Mouse (Mus musculus): ENCODE results near the gene Myo9b. TPM values are rescaled to one million over a fixed set of nuclear protein-coding genes. Genes with fewer than 3 reads are reported as not detected.
"Not testable (repeated sequence)": the region's sequence is repeated elsewhere in the genome, so short reads cannot be mapped to it uniquely, and the experiment has no call there.

The Myo9b gene
- polyA plus RNA-seq, 1 experiment from 2014 or later: 23.0 TPM

DNA sequence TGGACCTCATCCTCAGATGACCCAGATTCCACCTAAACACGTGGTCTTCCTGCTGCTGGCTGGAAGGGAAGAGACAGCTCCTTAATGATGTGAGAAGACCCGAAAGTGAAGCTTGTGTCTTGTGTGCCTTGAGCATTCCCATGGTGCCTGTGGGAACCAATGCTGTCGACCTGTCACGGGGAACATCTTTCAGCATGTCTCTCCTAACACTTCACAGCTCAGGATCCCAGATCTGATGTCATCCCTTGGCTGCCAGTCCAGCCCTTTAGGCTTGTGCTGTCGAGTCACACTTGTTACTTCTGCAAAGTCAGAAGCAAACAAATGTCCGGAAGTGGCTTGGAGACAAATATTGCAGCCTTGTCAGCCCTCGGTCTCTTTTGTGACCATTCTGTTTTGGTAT is 16.6 kb downstream of the Myo9b start:
- DNase-seq (ENCODE audit: low spot score) (no peak), ATAC-seq (ENCODE audit: insufficient number of reproducible peaks, low FRiP score, low TSS enrichment, low read depth) (no peak)
- Histone ChIP-seq H3K27me3 (ENCODE audit: control insufficient read depth, insufficient read depth, low read length) (no peaks in the 10 kb centered on the region), H3K27ac (replicated peaks; ENCODE audit: low read depth, low read length) (no peak overlapping the region), H3K4me1 (ENCODE audit: control insufficient read depth, insufficient read depth, low read length) (no peaks in the 10 kb centered on the region), H3K9me3 (ENCODE audit: control insufficient read depth, low read length) (no peaks in the 10 kb centered on the region), H3K4me3 (ENCODE audit: low read depth, low read length) (no peak overlapping the region), H3K9ac (ENCODE audit: low read length) (no peak overlapping the region), H3K36me3 (ENCODE audit: control insufficient read depth, insufficient read depth, low read length) (no peaks in the 10 kb centered on the region), H3K4me2 (ENCODE audit: low read depth, severe bottlenecking) (no peak overlapping the region)
- 87% methylated on average over 7 of the region's 7 CpGs for WGBS

DNA sequence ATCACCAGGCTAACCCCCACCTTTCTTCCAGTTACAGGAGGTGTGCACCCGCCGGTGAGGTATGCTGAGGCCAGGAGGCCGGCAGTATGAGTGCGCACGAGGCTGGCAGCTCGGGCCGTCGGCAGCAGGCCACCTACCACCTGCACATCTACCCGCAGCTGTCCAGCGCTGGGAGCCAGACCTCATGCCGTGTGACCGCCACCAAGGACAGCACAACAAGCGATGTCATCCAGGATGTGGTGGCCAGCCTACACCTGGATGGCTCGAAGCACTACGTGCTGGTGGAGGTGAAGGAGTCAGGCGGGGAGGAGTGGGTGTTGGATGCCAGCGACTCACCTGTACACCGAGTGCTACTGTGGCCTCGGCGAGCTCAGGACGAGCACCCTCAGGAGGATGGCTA is 17.7 kb downstream of the Myo9b start:
- Histone ChIP-seq H3K4me1 (ENCODE audit: control insufficient read depth, insufficient read depth, low read length) (no peaks in the 10 kb centered on the region), H3K4me3 (ENCODE audit: low read depth, low read length) (no peak overlapping the region), H3K27me3 (ENCODE audit: control insufficient read depth, insufficient read depth, low read length) (no peaks in the 10 kb centered on the region), H3K9ac (ENCODE audit: low read length) (no peak overlapping the region), H3K4me2 (ENCODE audit: low read depth, severe bottlenecking) (no peak overlapping the region), H3K36me3 (ENCODE audit: control insufficient read depth, insufficient read depth, low read length) (no peaks in the 10 kb centered on the region; the same call in 1 of the 2 replicates), H3K9me3 (ENCODE audit: control insufficient read depth, low read length) (no peaks in the 10 kb centered on the region), H3K27ac (replicated peaks; ENCODE audit: low read depth, low read length) (no peak overlapping the region)
- 96% methylated on average over 21 of the region's 21 CpGs for WGBS
- no peak for DNase-seq (ENCODE audit: low spot score)
- no peak for ATAC-seq (ENCODE audit: insufficient number of reproducible peaks, low FRiP score, low TSS enrichment, low read depth)

DNA sequence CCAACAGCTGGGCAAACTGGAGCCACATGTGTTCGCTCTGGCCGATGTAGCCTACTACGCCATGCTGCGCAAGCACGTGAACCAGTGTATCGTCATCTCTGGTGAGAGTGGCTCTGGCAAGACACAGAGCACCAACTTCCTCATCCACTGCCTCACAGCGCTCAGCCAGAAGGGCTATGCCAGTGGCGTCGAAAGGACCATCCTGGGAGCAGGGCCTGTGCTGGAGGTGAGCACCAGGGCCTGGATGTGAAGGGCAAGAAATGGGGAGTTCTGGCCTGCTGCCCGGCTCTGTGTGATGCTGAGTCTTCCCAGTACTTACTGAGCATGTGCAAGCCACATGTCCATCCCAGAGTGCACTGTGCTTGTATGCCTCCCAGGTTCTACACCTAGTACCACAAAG is 18.4 kb downstream of the Myo9b start:
- 93% methylated on average over 10 of the region's 10 CpGs for WGBS
- no peaks in the 10 kb centered on the region; the same call in 1 of the 2 replicates for H3K36me3 ChIP-seq (ENCODE audit: control insufficient read depth, insufficient read depth, low read length)
- H3K4me3 ChIP-seq (ENCODE audit: low read depth, low read length): no peak overlapping the region
- H3K27ac ChIP-seq (replicated peaks; ENCODE audit: low read depth, low read length): no peak overlapping the region
- H3K4me1 ChIP-seq (ENCODE audit: control insufficient read depth, insufficient read depth, low read length): no peaks in the 10 kb centered on the region
- H3K4me2 ChIP-seq (ENCODE audit: low read depth, severe bottlenecking): no peak overlapping the region
- ATAC-seq (ENCODE audit: insufficient number of reproducible peaks, low FRiP score, low TSS enrichment, low read depth) (no peak), DNase-seq (ENCODE audit: low spot score) (no peak)
- H3K9ac ChIP-seq (ENCODE audit: low read length): no peak overlapping the region
- H3K9me3 ChIP-seq (ENCODE audit: control insufficient read depth, low read length): no peaks in the 10 kb centered on the region
- H3K27me3 ChIP-seq (ENCODE audit: control insufficient read depth, insufficient read depth, low read length): no peaks in the 10 kb centered on the region

DNA sequence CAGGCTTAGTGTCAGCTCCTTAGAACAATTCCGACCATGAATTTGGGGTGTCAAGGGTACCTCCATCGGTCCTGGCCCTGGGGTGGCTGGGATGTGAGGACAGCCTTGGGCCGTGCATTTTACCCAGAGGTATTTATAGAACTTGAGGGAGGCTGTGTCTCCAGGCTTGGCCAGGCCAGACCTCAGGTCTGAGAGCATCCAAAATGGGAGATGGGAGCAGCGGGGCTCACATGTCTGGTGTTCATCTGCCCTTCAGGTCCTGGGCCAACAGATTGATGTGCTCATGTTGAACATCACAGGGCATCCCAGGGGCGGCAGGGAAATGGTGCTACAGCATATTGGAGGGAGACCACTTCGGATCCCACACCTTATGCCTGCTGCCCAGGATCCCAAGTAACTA is 18.8 kb downstream of the Myo9b start:
- Histone ChIP-seq H3K9me3 (ENCODE audit: control insufficient read depth, low read length) (no peaks in the 10 kb centered on the region), H3K4me3 (ENCODE audit: low read depth, low read length) (no peak overlapping the region), H3K36me3 (ENCODE audit: control insufficient read depth, insufficient read depth, low read length) (no peaks in the 10 kb centered on the region; the same call in 1 of the 2 replicates), H3K4me1 (ENCODE audit: control insufficient read depth, insufficient read depth, low read length) (no peaks in the 10 kb centered on the region), H3K27me3 (ENCODE audit: control insufficient read depth, insufficient read depth, low read length) (no peaks in the 10 kb centered on the region), H3K9ac (ENCODE audit: low read length) (no peak overlapping the region), H3K27ac (replicated peaks; ENCODE audit: low read depth, low read length) (no peak overlapping the region), H3K4me2 (ENCODE audit: low read depth, severe bottlenecking) (no peak overlapping the region)
- WGBS: 92% methylated on average over 6 of the region's 6 CpGs
- ATAC-seq (ENCODE audit: insufficient number of reproducible peaks, low FRiP score, low TSS enrichment, low read depth) (no peak), DNase-seq (ENCODE audit: low spot score) (no peak)

DNA sequence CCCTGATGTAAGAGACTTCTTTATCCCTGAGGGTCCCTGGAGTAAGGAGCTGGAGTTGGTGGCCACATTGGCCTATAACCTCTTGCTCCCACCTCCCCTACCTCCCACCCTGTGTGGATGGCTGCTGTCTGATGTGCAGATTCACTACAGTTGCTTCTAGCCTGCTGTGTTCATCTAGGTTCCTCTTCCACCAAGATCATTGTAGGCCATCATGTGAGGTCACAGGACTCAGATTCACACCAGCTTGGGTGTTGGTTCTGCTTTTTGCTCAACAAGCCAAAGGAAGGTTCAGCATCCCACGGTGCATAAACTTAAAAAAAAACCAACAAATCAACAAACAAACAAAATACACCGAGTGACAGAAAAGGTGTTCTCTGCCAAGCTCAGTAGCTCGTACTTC is 21.4 kb downstream of the Myo9b start:
- H3K4me3 ChIP-seq (ENCODE audit: low read depth, low read length); H3K36me3 ChIP-seq (ENCODE audit: control insufficient read depth, insufficient read depth, low read length): not testable (repeated sequence)

DNA sequence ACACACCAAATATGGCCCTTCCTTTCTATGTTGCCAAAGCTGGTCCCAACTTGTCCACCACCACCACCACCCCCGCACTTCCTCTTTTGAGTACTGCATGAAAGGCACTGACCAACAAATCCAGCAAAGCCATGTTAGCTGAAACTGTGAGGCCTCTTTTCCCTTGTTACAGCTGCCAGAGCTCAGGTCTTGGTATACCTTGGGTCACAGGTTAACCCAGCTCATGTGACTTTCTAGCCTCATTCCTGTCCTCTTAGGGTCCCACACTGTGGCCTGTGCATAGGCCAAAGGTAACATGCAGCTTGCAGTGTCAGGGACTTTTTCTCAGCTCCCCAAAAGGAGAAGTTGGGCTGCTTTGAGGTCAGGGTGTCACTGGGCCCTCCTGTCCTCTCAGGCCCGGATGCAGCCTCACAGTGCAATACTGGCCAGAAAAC is 23.7 kb downstream of the Myo9b start:
- Histone ChIP-seq H3K36me3 (ENCODE audit: control insufficient read depth, insufficient read depth, low read length) (no peaks in the 10 kb centered on the region; the same call in none of the 2 replicates), H3K9ac (ENCODE audit: low read length) (no peak overlapping the region), H3K27ac (replicated peaks; ENCODE audit: low read depth, low read length) (no peak overlapping the region), H3K4me3 (ENCODE audit: low read depth, low read length) (no peak overlapping the region), H3K27me3 (ENCODE audit: control insufficient read depth, insufficient read depth, low read length) (no peaks in the 10 kb centered on the region), H3K4me1 (ENCODE audit: control insufficient read depth, insufficient read depth, low read length) (no peaks in the 10 kb centered on the region), H3K4me2 (ENCODE audit: low read depth, severe bottlenecking) (no peak overlapping the region), H3K9me3 (ENCODE audit: control insufficient read depth, low read length) (no peaks in the 10 kb centered on the region)
- DNase-seq (ENCODE audit: low spot score) (no peak), ATAC-seq (ENCODE audit: insufficient number of reproducible peaks, low FRiP score, low TSS enrichment, low read depth) (no peak)
- 91% methylated on average over 2 of the region's 2 CpGs for WGBS

More for the DNA sequence above, 21.4 kb downstream of the Myo9b start:
- not testable (repeated sequence) for H3K9ac ChIP-seq (ENCODE audit: low read length); H3K27me3 ChIP-seq (ENCODE audit: control insufficient read depth, insufficient read depth, low read length); H3K27ac ChIP-seq (replicated peaks; ENCODE audit: low read depth, low read length); DNase-seq (ENCODE audit: low spot score); H3K4me2 ChIP-seq (ENCODE audit: low read depth, severe bottlenecking); ATAC-seq (ENCODE audit: insufficient number of reproducible peaks, low FRiP score, low TSS enrichment, low read depth); H3K4me1 ChIP-seq (ENCODE audit: control insufficient read depth, insufficient read depth, low read length); H3K9me3 ChIP-seq (ENCODE audit: control insufficient read depth, low read length)
- WGBS: 88% methylated on average over 3 of the region's 3 CpGs

DNA sequence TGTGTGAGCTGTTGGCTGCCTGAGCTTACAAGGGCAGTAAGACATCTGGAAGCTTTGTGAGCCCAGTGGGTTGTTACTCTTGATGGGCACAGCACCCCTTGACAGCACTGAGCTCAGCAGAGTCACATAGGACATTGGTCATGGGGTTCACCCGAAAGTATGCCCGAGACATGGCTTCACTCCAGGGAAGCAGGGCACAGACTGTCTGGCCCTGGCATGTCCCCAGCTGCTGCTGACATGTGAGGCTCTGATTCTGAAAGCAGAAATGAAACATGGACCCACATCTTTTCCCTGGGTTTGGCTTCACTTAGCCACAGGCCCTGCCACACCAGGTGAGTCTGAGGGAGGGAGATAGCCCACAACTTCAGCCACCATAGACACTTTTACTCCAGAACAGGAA is 24.3 kb downstream of the Myo9b start:
- Histone ChIP-seq H3K4me1 (ENCODE audit: control insufficient read depth, insufficient read depth, low read length) (no peaks in the 10 kb centered on the region), H3K9ac (ENCODE audit: low read length) (no peak overlapping the region), H3K4me3 (ENCODE audit: low read depth, low read length) (no peak overlapping the region), H3K36me3 (ENCODE audit: control insufficient read depth, insufficient read depth, low read length) (no peaks in the 10 kb centered on the region; the same call in none of the 2 replicates), H3K9me3 (ENCODE audit: control insufficient read depth, low read length) (no peaks in the 10 kb centered on the region), H3K27ac (replicated peaks; ENCODE audit: low read depth, low read length) (no peak overlapping the region), H3K4me2 (ENCODE audit: low read depth, severe bottlenecking) (no peak overlapping the region), H3K27me3 (ENCODE audit: control insufficient read depth, insufficient read depth, low read length) (no peaks in the 10 kb centered on the region)
- WGBS: 94% methylated on average over 2 of the region's 2 CpGs
- ATAC-seq (ENCODE audit: insufficient number of reproducible peaks, low FRiP score, low TSS enrichment, low read depth) (no peak), DNase-seq (ENCODE audit: low spot score) (no peak)

DNA sequence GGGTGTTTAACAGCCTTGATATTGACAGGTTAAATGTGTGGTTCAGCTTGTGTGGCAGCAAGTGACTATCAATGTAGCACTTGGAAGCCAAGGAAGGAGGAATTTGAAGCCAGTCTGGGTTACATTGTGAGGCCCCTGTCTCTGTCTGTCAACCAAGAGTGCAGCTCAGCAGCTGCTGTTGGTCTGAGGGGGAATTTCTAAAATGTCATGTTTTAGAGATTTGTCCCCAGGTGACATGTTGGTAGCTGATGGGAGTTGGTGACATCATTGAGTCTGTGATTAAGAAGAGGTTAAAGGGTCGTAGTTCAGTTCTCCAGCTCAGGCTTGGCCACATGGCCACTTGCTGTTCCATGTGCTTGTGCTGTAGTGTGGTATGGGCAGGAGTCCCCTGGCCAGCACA is 24.9 kb downstream of the Myo9b start:
- Histone ChIP-seq H3K9me3 (ENCODE audit: control insufficient read depth, low read length) (no peaks in the 10 kb centered on the region), H3K27ac (replicated peaks; ENCODE audit: low read depth, low read length) (no peak overlapping the region), H3K27me3 (ENCODE audit: control insufficient read depth, insufficient read depth, low read length) (no peaks in the 10 kb centered on the region), H3K4me1 (ENCODE audit: control insufficient read depth, insufficient read depth, low read length) (no peaks in the 10 kb centered on the region), H3K36me3 (ENCODE audit: control insufficient read depth, insufficient read depth, low read length) (no peaks in the 10 kb centered on the region; the same call in none of the 2 replicates), H3K4me2 (ENCODE audit: low read depth, severe bottlenecking) (no peak overlapping the region), H3K4me3 (ENCODE audit: low read depth, low read length) (no peak overlapping the region), H3K9ac (ENCODE audit: low read length) (no peak overlapping the region)
- DNase-seq (ENCODE audit: low spot score) (no peak), ATAC-seq (ENCODE audit: insufficient number of reproducible peaks, low FRiP score, low TSS enrichment, low read depth) (no peak)
- WGBS: 90% methylated on average over 1 of the region's 1 CpGs

DNA sequence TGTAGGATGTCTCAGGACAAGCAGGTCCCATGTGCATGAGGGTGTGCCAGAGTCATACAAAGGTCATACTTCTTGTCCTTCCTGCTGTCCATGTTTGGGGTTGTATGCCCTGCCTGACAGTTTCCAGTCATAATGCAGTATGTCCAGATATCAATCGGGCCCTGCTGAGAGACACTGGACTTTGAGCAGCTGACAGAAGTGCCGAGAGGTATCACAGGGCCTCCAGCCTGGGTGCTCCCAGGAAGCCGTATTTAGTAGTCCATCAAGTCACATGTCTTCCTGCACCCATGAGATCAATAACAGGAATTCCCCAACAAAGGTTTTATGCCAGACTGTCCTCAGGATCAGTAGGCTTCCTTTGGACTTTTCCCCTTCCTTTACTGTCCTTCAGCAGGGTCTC is 27.2 kb downstream of the Myo9b start:
- no peaks in the 10 kb centered on the region for H3K4me1 ChIP-seq (ENCODE audit: control insufficient read depth, insufficient read depth, low read length)
- H3K27ac ChIP-seq (replicated peaks; ENCODE audit: low read depth, low read length): no peak overlapping the region
- no peak overlapping the region for H3K4me2 ChIP-seq (ENCODE audit: low read depth, severe bottlenecking)
- ATAC-seq (ENCODE audit: insufficient number of reproducible peaks, low FRiP score, low TSS enrichment, low read depth): no peak
- H3K36me3 ChIP-seq (ENCODE audit: control insufficient read depth, insufficient read depth, low read length): no peaks in the 10 kb centered on the region; the same call in none of the 2 replicates
- DNase-seq (ENCODE audit: low spot score): no peak
- H3K9ac ChIP-seq (ENCODE audit: low read length): no peak overlapping the region
- H3K27me3 ChIP-seq (ENCODE audit: control insufficient read depth, insufficient read depth, low read length): no peaks in the 10 kb centered on the region
- H3K9me3 ChIP-seq (ENCODE audit: control insufficient read depth, low read length): no peaks in the 10 kb centered on the region
- WGBS: 96% methylated on average over 3 of the region's 3 CpGs
- H3K4me3 ChIP-seq (ENCODE audit: low read depth, low read length): no peak overlapping the region

All from limb, embryonic 11.5 days (tissue).